Mouse (Mus musculus) thymus, adult 2 months (tissue): ENCODE measurements around the gene Tcea2. TPM values are rescaled to one million over a fixed set of nuclear protein-coding genes. Genes with fewer than 3 reads are reported as not detected.
A peak's percentile ranks its signal among the peaks of the same experiment; 100 is the strongest.

Experiments used
- DNase-seq: peaks from one replicate; pipeline ENCODE4 v3.0.0; 2021
- H3K27ac ChIP-seq: fragments of 200-500 bp; 2 replicates; pipeline ENCODE4 v1.5.1; 2012; ENCODE audit warnings: low read length, control low read depth; ENCODE audit not compliant: control insufficient read depth, insufficient read depth
- H3K27me3 ChIP-seq: fragments of 200-500 bp; 2 replicates; pipeline ENCODE4 v1.6.1; 2012; ENCODE audit warnings: mild to moderate bottlenecking, low read length, moderate library complexity, mixed read lengths; ENCODE audit not compliant: control insufficient read depth, insufficient read depth
- H3K36me3 ChIP-seq: fragments of 200-500 bp; 2 replicates; pipeline ENCODE4 v1.6.1; 2012; ENCODE audit warnings: mild to moderate bottlenecking, low read length, moderate library complexity; ENCODE audit not compliant: control insufficient read depth, insufficient read depth
- H3K4me1 ChIP-seq: fragments of 200-500 bp; replicated peaks from 2 replicates; pipeline ENCODE4 v1.6.1; 2012; ENCODE audit warnings: low read length; ENCODE audit not compliant: control insufficient read depth, insufficient read depth
- H3K4me3 ChIP-seq: fragments of 200-500 bp; 2 replicates; pipeline ENCODE4 v1.5.1; 2012; ENCODE audit warnings: mild to moderate bottlenecking, low read length, control low read depth, moderate library complexity; ENCODE audit not compliant: control insufficient read depth, insufficient read depth
- CTCF ChIP-seq: fragments of 200-500 bp; IDR thresholded peaks from 2 replicates; pipeline ENCODE4 v1.5.1; 2012; ENCODE audit warnings: mild to moderate bottlenecking, control low read depth, low read length, moderate library complexity, borderline replicate concordance; ENCODE audit not compliant: control insufficient read depth, poor library complexity, insufficient read depth; ENCODE audit errors: extremely low read depth
- POLR2A ChIP-seq: fragments of 200-500 bp; IDR thresholded peaks from 2 replicates; pipeline ENCODE4 v1.6.1; 2012; ENCODE audit warnings: mild to moderate bottlenecking, low read length, control low read depth, moderate library complexity; ENCODE audit not compliant: control insufficient read depth, poor library complexity, insufficient read depth; ENCODE audit errors: extremely low read depth
- WGBS: fragments of 180-500 bp; shearing (Covaris S2); methylation state at CpG from one replicate; pipeline ENCODE4 v1.1.7; 2018; 5-methylcytosine and 5-hydroxymethylcytosine counted together
- polyA plus RNA-seq: library from polyadenylated mRNA; depleted of rRNA; stranded (reverse); fragments of >200 nt; gene quantifications from 2 replicates; pipeline ENCODE4 v1.2.3, GENCODE M21; 2012; rRNA removed

Tcea2 gene
- polyA plus RNA-seq, 1 experiment, result 13.8 TPM

- H3K27ac ChIP-seq, result peak overlapping the region; percentile 42; the same call in 1 of the 2 replicates
- no peaks in the 10 kb centered on the region for H3K27me3 ChIP-seq
- H3K4me1 ChIP-seq, result peaks cover 12% of the 10 kb centered on the region
- no peaks in the 10 kb centered on the region for H3K36me3 ChIP-seq
- no peak overlapping the region for H3K4me3 ChIP-seq
- TF ChIP-seq POLR2A, result no peak
- no peak for TF ChIP-seq CTCF
- 45% methylated on average over 3 of the region's 3 CpGs for WGBS
- DNase-seq, result peak; percentile 43
These were observed 49.9 kb downstream of the Tcea2 start for GRCm38 (mm10) chr2:181730051-181730450.

Other genes starting within 250 kb of the Tcea2 start
- gene Zbtb46, start 220.9 kb upstream of the Tcea2 start, polyA plus RNA-seq, result 4.8 and 5.3 TPM in 2 replicates
- 0.13 and 0.16 TPM in 2 replicates for gene Abhd16b, start 187.1 kb upstream of the Tcea2 start, polyA plus RNA-seq
- 54.2 and 54.7 TPM in 2 replicates for gene Tpd52l2, start 183.2 kb upstream of the Tcea2 start, polyA plus RNA-seq
- gene Dnajc5, start 159.8 kb upstream of the Tcea2 start, polyA plus RNA-seq, result 140 and 146 TPM in 2 replicates
- 266 and 327 TPM in 2 replicates for gene Uckl1, start 95.4 kb upstream of the Tcea2 start, polyA plus RNA-seq
- gene Prpf6, start 88.4 kb upstream of the Tcea2 start, polyA plus RNA-seq, result 22.2 and 22.5 TPM in 2 replicates
- gene Zfp512b, start 87.5 kb upstream of the Tcea2 start, polyA plus RNA-seq, result 87.6 and 89.1 TPM in 2 replicates
- 26.5 and 29.0 TPM in 2 replicates for gene Samd10, start 81.1 kb upstream of the Tcea2 start, polyA plus RNA-seq
- 0.57 and 1.0 TPM in 2 replicates for gene Gm29797, start 23.3 kb upstream of the Tcea2 start, polyA plus RNA-seq
- 21.7 and 21.8 TPM in 2 replicates for gene Sox18, start 8.7 kb upstream of the Tcea2 start, polyA plus RNA-seq
- gene Rgs19, start 13.7 kb downstream of the Tcea2 start, polyA plus RNA-seq, result 255 and 260 TPM in 2 replicates
- gene Lkaaear1, start 18.1 kb downstream of the Tcea2 start, polyA plus RNA-seq, result not detected in 2 replicates
- 0.24 and 0.38 TPM in 2 replicates for gene Oprl1, start 34.7 kb downstream of the Tcea2 start, polyA plus RNA-seq
- gene Myt1, start 83.0 kb downstream of the Tcea2 start, polyA plus RNA-seq, result 0.03 and 0.04 TPM in 2 replicates
- gene Pcmtd2, start 157.5 kb downstream of the Tcea2 start, polyA plus RNA-seq, result 51.5 and 60.0 TPM in 2 replicates
- 9.1 and 11.7 TPM in 2 replicates for gene Polr3k, start 184.0 kb downstream of the Tcea2 start, polyA plus RNA-seq